Mouse (Mus musculus) forebrain, embryonic 16.5 days (tissue): ENCODE data around the gene Klhl12. TPM values are rescaled to one million over a fixed set of nuclear protein-coding genes. Genes with fewer than 3 reads are reported as not detected.
"Not testable (repeated sequence)": the region's sequence is repeated elsewhere in the genome, so short reads cannot be mapped to it uniquely, and the experiment has no call there.

Experiments used
- ATAC-seq: fragments of 200-750 bp; cut with Nextera tagmentation; 2 replicates; pipeline ENCODE4 v1.8.0; 2017; ENCODE audit warnings: mild to moderate bottlenecking, moderate library complexity
- H3K27ac ChIP-seq: fragments of 300-500 bp; sonication (generic); 2 replicates; pipeline ENCODE4 v1.5.1; 2014; ENCODE audit warnings: low read length, control low read depth
- H3K27me3 ChIP-seq: fragments of 300-500 bp; sonication (generic); replicated peaks from 2 replicates; pipeline ENCODE4 v1.6.1; 2014; ENCODE audit warnings: low read length; ENCODE audit not compliant: control insufficient read depth, insufficient read depth
- H3K36me3 ChIP-seq: fragments of 300-500 bp; sonication (generic); 2 replicates; pipeline ENCODE4 v1.6.1; 2014; ENCODE audit not compliant: control insufficient read depth, insufficient read depth
- H3K4me1 ChIP-seq: fragments of 300-500 bp; sonication (generic); replicated peaks from 2 replicates; pipeline ENCODE4 v1.6.1; 2014; ENCODE audit warnings: low read length; ENCODE audit not compliant: control insufficient read depth, insufficient read depth
- H3K4me2 ChIP-seq: fragments of 300-500 bp; sonication (generic); 2 replicates; pipeline ENCODE4 v1.6.1; 2014; ENCODE audit warnings: mild to moderate bottlenecking, low read length, control low read depth
- H3K4me3 ChIP-seq: fragments of 300-500 bp; sonication (generic); replicated peaks from 2 replicates; pipeline ENCODE4 v1.5.1; 2014; ENCODE audit warnings: mild to moderate bottlenecking, low read length, control low read depth
- H3K9ac ChIP-seq: fragments of 300-500 bp; sonication (generic); replicated peaks from 2 replicates; pipeline ENCODE4 v1.6.1; 2014; ENCODE audit warnings: low read depth, low read length, control low read depth
- H3K9me3 ChIP-seq: fragments of 300-500 bp; sonication (generic); 2 replicates; pipeline ENCODE4 v1.6.1; 2016; ENCODE audit warnings: low read length; ENCODE audit not compliant: control insufficient read depth
- WGBS: fragments of 180-500 bp; shearing (Covaris S2); extraction: QIAGEN DNeasy Blood & Tissue Kit; methylation state at CpG from one replicate; pipeline ENCODE4 v1.1.7; 2014; 5-methylcytosine and 5-hydroxymethylcytosine counted together
- polyA plus RNA-seq: library from polyadenylated mRNA; unstranded; fragments of >200 nt; fragmentation: Nextera tagmentation; extraction: Ambion mirVana; gene quantifications from 2 replicates; pipeline ENCODE4 v1.2.1, GENCODE M21; 2015

The Klhl12 gene
- polyA plus RNA-seq, 1 experiment from 2014 or later, result 44.6 TPM

DNA sequence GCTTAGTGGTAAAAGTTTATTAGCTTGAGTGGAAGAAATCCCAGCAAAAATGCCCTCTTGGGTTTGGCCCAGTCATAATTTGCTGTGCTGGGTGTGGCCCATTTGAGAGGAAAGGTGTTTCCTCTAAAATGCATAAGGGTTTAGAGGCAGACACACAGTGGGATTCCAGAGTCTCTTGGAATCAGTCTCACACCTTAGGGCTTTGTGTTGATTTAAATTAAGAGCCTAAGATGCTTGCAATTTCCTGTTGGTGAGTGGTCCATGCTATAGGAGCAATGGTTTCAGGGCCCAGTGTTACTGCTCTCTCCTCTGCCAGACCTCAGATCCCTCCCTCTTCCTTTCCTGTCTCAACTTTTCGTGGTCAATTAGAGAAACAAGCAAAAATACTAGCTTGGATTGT lies 36.2 kb upstream of the Klhl12 start:
- H3K4me1 ChIP-seq, result peaks cover 43% of the 10 kb centered on the region
- H3K36me3 ChIP-seq, result peaks cover 4% of the 10 kb centered on the region; the same call in 1 of the 2 replicates
- H3K27me3 ChIP-seq, result no peaks in the 10 kb centered on the region
- H3K4me2 ChIP-seq, result no peak overlapping the region
- ATAC-seq, result no peak
- no peak overlapping the region for H3K4me3 ChIP-seq
- no peaks in the 10 kb centered on the region for H3K9me3 ChIP-seq
- H3K27ac ChIP-seq, result no peak overlapping the region
- 83% methylated on average over 1 of the region's 1 CpGs for WGBS
- no peak overlapping the region for H3K9ac ChIP-seq

GRCm38 (mm10) chr1:134419751-134420458 lies 35.4 kb upstream of the Klhl12 start:
- H3K4me1 ChIP-seq, result peaks cover 35% of the 10 kb centered on the region
- H3K4me3 ChIP-seq, result no peak overlapping the region
- 30% methylated on average over 5 of the region's 5 CpGs for WGBS
- ATAC-seq, result no peak
- peaks cover 10% of the 10 kb centered on the region for H3K36me3 ChIP-seq
- no peak overlapping the region for H3K27ac ChIP-seq
- no peaks in the 10 kb centered on the region for H3K9me3 ChIP-seq
- H3K4me2 ChIP-seq, result no peak overlapping the region
- no peaks in the 10 kb centered on the region for H3K27me3 ChIP-seq
- no peak overlapping the region for H3K9ac ChIP-seq

- Histone ChIP-seq H3K4me3 (no peak overlapping the region), H3K4me2 (no peak overlapping the region), H3K9me3 (no peaks in the 10 kb centered on the region), H3K27me3 (no peaks in the 10 kb centered on the region), H3K9ac (no peak overlapping the region), H3K36me3 (peaks cover 39% of the 10 kb centered on the region), H3K4me1 (peaks cover 8% of the 10 kb centered on the region), H3K27ac (no peak overlapping the region)
- ATAC-seq, result no peak
- 80% methylated on average over 10 of the region's 10 CpGs for WGBS
Observed at GRCm38 (mm10) chr1:134423911-134424310, 31.4 kb upstream of the Klhl12 start.

DNA sequence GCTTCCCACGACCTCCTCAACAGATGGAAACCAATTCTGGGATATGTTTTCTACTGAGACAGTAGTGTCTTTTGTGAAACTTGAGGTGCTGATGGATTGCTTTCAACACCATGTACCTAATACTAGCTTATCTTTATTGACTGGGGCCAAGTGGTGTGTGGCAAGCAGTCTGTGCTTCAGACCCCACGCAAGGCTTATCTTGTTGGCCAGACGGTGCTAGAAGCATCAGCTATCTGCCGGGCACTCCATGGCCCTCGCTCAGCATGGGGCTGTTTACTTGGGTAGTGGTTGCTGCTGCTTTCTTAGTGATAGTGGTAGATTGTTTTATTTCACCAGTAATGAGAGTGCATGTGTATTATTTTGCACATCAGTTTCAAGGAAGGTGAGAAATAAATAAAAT lies 29.0 kb upstream of the Klhl12 start:
- H3K4me1 ChIP-seq, result no peaks in the 10 kb centered on the region
- 85% methylated on average over 5 of the region's 5 CpGs for WGBS
- ATAC-seq, result no peak
- no peak overlapping the region for H3K9ac ChIP-seq
- H3K27me3 ChIP-seq, result no peaks in the 10 kb centered on the region
- H3K4me2 ChIP-seq, result no peak overlapping the region
- H3K27ac ChIP-seq, result no peak overlapping the region
- H3K36me3 ChIP-seq, result peaks cover 45% of the 10 kb centered on the region
- H3K4me3 ChIP-seq, result no peak overlapping the region
- no peaks in the 10 kb centered on the region for H3K9me3 ChIP-seq

DNA sequence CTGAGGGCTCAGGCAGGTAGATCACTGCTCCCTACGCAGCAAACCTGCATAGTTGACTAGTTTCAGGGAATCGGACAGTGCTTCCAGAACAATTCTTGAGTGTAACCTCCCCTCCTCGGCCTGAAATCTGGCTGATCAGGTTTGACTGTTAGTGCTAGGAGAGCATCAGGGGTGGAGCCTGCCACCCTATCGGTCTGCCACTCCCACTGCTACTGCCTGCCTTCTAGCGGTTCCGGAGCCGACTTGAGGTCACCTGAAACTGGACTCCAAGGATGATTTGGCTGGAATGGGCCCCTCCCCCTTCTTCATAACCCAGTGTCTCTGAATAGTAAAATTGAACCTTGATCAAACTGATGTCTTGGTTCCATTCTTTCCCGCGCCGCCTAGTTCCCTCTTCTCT lies 22.3 kb upstream of the Klhl12 start:
- Histone ChIP-seq H3K27ac (no peak overlapping the region), H3K4me1 (no peaks in the 10 kb centered on the region), H3K27me3 (no peaks in the 10 kb centered on the region), H3K4me3 (no peak overlapping the region), H3K36me3 (peaks cover 20% of the 10 kb centered on the region), H3K9ac (no peak overlapping the region), H3K9me3 (no peaks in the 10 kb centered on the region), H3K4me2 (no peak overlapping the region)
- WGBS, result 88% methylated on average over 10 of the region's 10 CpGs
- no peak for ATAC-seq

GRCm38 (mm10) chr1:134433473-134433872 lies 21.9 kb upstream of the Klhl12 start:
- Histone ChIP-seq H3K27ac (no peak overlapping the region), H3K4me2 (no peak overlapping the region), H3K27me3 (no peaks in the 10 kb centered on the region), H3K36me3 (peaks cover 17% of the 10 kb centered on the region), H3K9ac (no peak overlapping the region), H3K4me3 (no peak overlapping the region), H3K9me3 (no peaks in the 10 kb centered on the region), H3K4me1 (no peaks in the 10 kb centered on the region)
- ATAC-seq, result no peak
- 95% methylated on average over 4 of the region's 4 CpGs for WGBS

DNA sequence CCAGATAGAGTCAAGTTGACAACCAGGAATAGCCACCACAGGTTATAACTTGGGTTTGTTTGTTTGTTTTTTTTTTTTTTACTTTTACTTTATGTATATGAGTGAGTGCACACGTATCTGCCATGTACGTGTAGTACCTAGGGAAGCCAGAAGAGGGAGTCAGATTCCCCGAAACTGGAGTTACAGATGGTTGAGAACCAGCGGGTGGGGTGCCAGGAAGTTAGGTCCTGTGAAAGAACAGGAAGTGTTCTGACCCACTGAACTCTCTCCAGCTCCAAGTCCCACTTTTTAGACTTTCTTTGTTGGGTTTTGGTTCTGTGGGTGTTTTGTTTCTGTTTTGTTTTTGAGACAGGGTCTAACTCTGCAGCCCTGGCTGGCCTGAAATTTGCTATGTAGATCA lies 19.9 kb upstream of the Klhl12 start:
- Histone ChIP-seq H3K27me3 (no peaks in the 10 kb centered on the region), H3K4me1 (no peaks in the 10 kb centered on the region), H3K36me3 (peaks cover 13% of the 10 kb centered on the region), H3K9me3 (no peaks in the 10 kb centered on the region), H3K4me2 (no peak overlapping the region), H3K9ac (no peak overlapping the region), H3K27ac (no peak overlapping the region), H3K4me3 (no peak overlapping the region)
- no peak for ATAC-seq
- WGBS, result 31% methylated on average over 4 of the region's 4 CpGs

DNA sequence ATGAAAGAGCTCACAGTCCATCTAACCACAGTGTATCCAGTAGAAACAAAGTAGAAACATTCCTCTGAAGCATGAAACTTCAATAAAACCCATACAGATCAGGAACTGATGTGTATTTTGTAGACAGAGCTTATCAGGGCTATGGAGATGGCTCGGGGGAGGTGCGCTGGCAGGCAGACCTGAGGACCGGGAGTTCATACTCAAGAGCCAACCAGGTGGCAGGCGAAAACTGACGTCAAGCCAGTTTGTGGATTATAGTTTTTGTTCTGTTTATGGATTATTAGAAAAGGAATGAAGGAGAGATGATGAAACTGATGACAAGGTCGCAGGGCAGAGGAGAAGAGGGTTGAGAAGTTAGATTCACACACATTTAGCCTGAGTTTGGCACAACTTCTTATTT lies 14.9 kb upstream of the Klhl12 start:
- Histone ChIP-seq H3K9me3 (no peaks in the 10 kb centered on the region), H3K4me3 (no peak overlapping the region), H3K36me3 (no peaks in the 10 kb centered on the region), H3K9ac (no peak overlapping the region), H3K27me3 (no peaks in the 10 kb centered on the region), H3K27ac (no peak overlapping the region), H3K4me1 (no peaks in the 10 kb centered on the region), H3K4me2 (no peak overlapping the region)
- no peak for ATAC-seq
- 90% methylated on average over 6 of the region's 6 CpGs for WGBS

GRCm38 (mm10) chr1:134441737-134442136 lies 13.6 kb upstream of the Klhl12 start:
- not testable (repeated sequence) for H3K9me3 ChIP-seq, H3K36me3 ChIP-seq, H3K9ac ChIP-seq, H3K4me2 ChIP-seq, H3K4me3 ChIP-seq, ATAC-seq, H3K27me3 ChIP-seq, H3K27ac ChIP-seq, H3K4me1 ChIP-seq
- 89% methylated on average over 6 of the region's 10 CpGs for WGBS

DNA sequence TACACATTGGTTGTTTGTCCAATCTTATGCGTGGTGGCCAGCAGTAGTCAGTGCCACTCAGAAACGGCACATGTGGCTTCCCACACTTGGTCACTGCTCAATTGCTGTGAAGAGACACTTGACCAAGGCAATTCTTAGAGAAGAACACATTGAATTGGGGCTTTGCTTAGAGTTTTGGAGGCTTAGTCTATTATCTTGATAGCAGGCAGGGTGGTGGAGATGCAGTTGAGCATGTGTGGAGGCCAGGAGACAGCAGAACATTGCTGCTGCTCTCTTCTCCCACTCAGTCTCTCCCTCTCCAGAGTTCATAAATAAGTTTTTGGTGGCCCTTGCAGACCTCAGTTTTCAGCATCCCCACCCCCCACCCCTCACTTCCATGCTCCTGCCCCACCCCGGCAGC lies 12.9 kb upstream of the Klhl12 start:
- no peak for ATAC-seq
- WGBS, result 96% methylated on average over 3 of the region's 3 CpGs
- Histone ChIP-seq H3K9me3 (no peaks in the 10 kb centered on the region), H3K27me3 (no peaks in the 10 kb centered on the region), H3K9ac (no peak overlapping the region), H3K4me2 (no peak overlapping the region), H3K4me1 (no peaks in the 10 kb centered on the region), H3K4me3 (no peak overlapping the region), H3K36me3 (no peaks in the 10 kb centered on the region), H3K27ac (no peak overlapping the region)
